Mouse (Mus musculus) heart, postnatal 14 days (tissue): ENCODE measurements at regions not wholly inside any gene's neighbourhood (a gene's known extent, or its start where the extent isn't known, plus 50 kb on each side); places are given as distances from the start of the nearest gene placed in this dataset.

Experiments
- DNase-seq, 2 experiments: peaks; one replicate each; pipeline ENCODE4 v3.0.0; 2021 to 2022
- intact Hi-C: fragments of 180-260 bp; cut with DNase I; formaldehyde crosslinking; loops from one replicate; pipeline ENCODE4 v1.15.1; 2025

GRCm38 (mm10) chr1:182690323-182690722, 58.7 kb downstream of the Ccdc185 start:
- intact Hi-C loops = no loop called here
- DNase-seq = no peak

GRCm38 (mm10) chr1:182689741-182690140, 59.2 kb downstream of the Ccdc185 start:
- DNase-seq = no peak
- intact Hi-C loops = no loop called here

- intact Hi-C loops = no loop called here
These were observed 61.8 kb downstream of the Ccdc185 start for GRCm38 (mm10) chr1:182687146-182687545.

GRCm38 (mm10) chr1:182686231-182686630, 62.7 kb downstream of the Ccdc185 start:
- no peak for DNase-seq
- intact Hi-C loops = no loop called here

More at GRCm38 (mm10) chr1:182687146-182687545, 61.8 kb downstream of the Ccdc185 start:
- no peak for DNase-seq

- DNase-seq = peak; percentile 65 to 78
- intact Hi-C loops = no loop called here
These were observed 66.3 kb downstream of the Ccdc185 start for GRCm38 (mm10) chr1:182682591-182683252.
